ENCODE assay signal across 1 mouse cellular context in the genomic region with DNA sequence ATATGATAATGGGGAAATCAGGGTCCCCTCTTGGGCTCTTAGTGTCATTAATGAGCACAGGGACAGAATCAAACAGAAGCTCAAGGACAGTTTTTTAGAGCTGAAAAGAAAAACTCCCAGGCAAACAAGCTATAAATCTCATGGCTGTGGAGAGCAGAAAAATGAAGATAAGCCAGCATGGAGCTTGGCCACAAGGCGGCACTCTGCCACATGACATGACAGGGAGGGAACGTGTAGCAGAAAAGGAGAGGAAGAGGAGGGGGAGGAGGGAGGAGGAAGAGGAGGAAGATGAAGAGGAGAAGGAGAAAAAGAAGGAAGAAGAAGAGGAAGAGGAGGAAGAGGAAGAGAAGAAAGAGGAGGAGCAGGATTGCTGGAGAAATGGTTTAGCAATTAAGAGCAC.
TF ChIP-seq lines count a peak whose summit lies in the region.

No protein-coding gene starts in this region.

TF ChIP-seq in CH12.LX, 34 proteins besides CTCF, POLR2A, EP300 and RAD21 (continued from another document):
- no peak for TF ChIP-seq HCFC1 (IDR thresholded peaks at IDR 0.05; ENCODE audit: low read depth, low read length)
- TF ChIP-seq SIN3A (IDR thresholded peaks at IDR 0.05; ENCODE audit: low read length), result no peak
- no peak for TF ChIP-seq NELFE (IDR thresholded peaks at IDR 0.05; ENCODE audit: low read depth, low read length)
- TF ChIP-seq IRF4 (IDR thresholded peaks at IDR 0.05; ENCODE audit: low read depth, low read length), result no peak
- no peak for TF ChIP-seq NRF1 (IDR thresholded peaks at IDR 0.05; ENCODE audit: low read depth, low read length)
